Mouse (Mus musculus): ENCODE results near the gene Oscp1. TPM values are rescaled to one million over a fixed set of nuclear protein-coding genes. Genes with fewer than 3 reads are reported as not detected.

Gene Oscp1
- polyA plus RNA-seq, 1 experiment from 2014 or later = 23.7 TPM

- Histone ChIP-seq H3K9me3 (ENCODE audit: control insufficient read depth, low read length) (no peaks in the 10 kb centered on the region), H3K27me3 (ENCODE audit: control insufficient read depth, insufficient read depth, low read depth, low read length) (no peaks in the 10 kb centered on the region), H3K36me3 (ENCODE audit: control insufficient read depth, insufficient read depth, low read length) (peaks cover 4% of the 10 kb centered on the region; the same call in 1 of the 2 replicates), H3K4me2 (ENCODE audit: low read depth, low read length) (no peak overlapping the region), H3K27ac (ENCODE audit: low read length) (no peak overlapping the region), H3K4me1 (replicated peaks; ENCODE audit: control insufficient read depth, insufficient read depth, low read length) (no peaks in the 10 kb centered on the region), H3K9ac (ENCODE audit: low read length) (no peak overlapping the region), H3K4me3 (ENCODE audit: low read length) (no peak overlapping the region)
- peak; percentile 78 for ATAC-seq (ENCODE audit: low read depth)
- 64% methylated on average over 6 of the region's 6 CpGs for WGBS
These were observed 19.5 kb downstream of the Oscp1 start for GRCm38 (mm10) chr4:126077833-126078232.

- 61% methylated on average over 4 of the region's 4 CpGs for WGBS
- ATAC-seq (ENCODE audit: low read depth) = no peak
- H3K4me1 ChIP-seq (replicated peaks; ENCODE audit: control insufficient read depth, insufficient read depth, low read length) = no peaks in the 10 kb centered on the region
- H3K9me3 ChIP-seq (ENCODE audit: control insufficient read depth, low read length) = no peaks in the 10 kb centered on the region
- no peaks in the 10 kb centered on the region for H3K27me3 ChIP-seq (ENCODE audit: control insufficient read depth, insufficient read depth, low read depth, low read length)
- no peak overlapping the region for H3K9ac ChIP-seq (ENCODE audit: low read length)
- no peak overlapping the region for H3K4me2 ChIP-seq (ENCODE audit: low read depth, low read length)
- H3K4me3 ChIP-seq (ENCODE audit: low read length) = no peak overlapping the region
- no peak overlapping the region for H3K27ac ChIP-seq (ENCODE audit: low read length)
- H3K36me3 ChIP-seq (ENCODE audit: control insufficient read depth, insufficient read depth, low read length) = peaks cover 4% of the 10 kb centered on the region; the same call in 1 of the 2 replicates
These were observed 20.9 kb downstream of the Oscp1 start for GRCm38 (mm10) chr4:126079266-126079665.

- Histone ChIP-seq H3K4me2 (ENCODE audit: low read depth, low read length) (no peak overlapping the region), H3K9me3 (ENCODE audit: control insufficient read depth, low read length) (no peaks in the 10 kb centered on the region), H3K9ac (ENCODE audit: low read length) (no peak overlapping the region), H3K4me3 (ENCODE audit: low read length) (no peak overlapping the region), H3K27ac (ENCODE audit: low read length) (no peak overlapping the region), H3K4me1 (replicated peaks; ENCODE audit: control insufficient read depth, insufficient read depth, low read length) (no peaks in the 10 kb centered on the region), H3K27me3 (ENCODE audit: control insufficient read depth, insufficient read depth, low read depth, low read length) (no peaks in the 10 kb centered on the region), H3K36me3 (ENCODE audit: control insufficient read depth, insufficient read depth, low read length) (peaks cover 4% of the 10 kb centered on the region; the same call in 1 of the 2 replicates)
- no peak for ATAC-seq (ENCODE audit: low read depth)
- 100% methylated on average over 1 of the region's 1 CpGs for WGBS
These were observed 23.2 kb downstream of the Oscp1 start for GRCm38 (mm10) chr4:126081601-126082000.

GRCm38 (mm10) chr4:126083021-126083420 lies 24.7 kb downstream of the Oscp1 start:
- H3K27ac ChIP-seq (ENCODE audit: low read length) = no peak overlapping the region
- no peaks in the 10 kb centered on the region for H3K4me1 ChIP-seq (replicated peaks; ENCODE audit: control insufficient read depth, insufficient read depth, low read length)
- no peak overlapping the region for H3K9ac ChIP-seq (ENCODE audit: low read length)
- peaks cover 4% of the 10 kb centered on the region; the same call in 1 of the 2 replicates for H3K36me3 ChIP-seq (ENCODE audit: control insufficient read depth, insufficient read depth, low read length)
- H3K9me3 ChIP-seq (ENCODE audit: control insufficient read depth, low read length) = no peaks in the 10 kb centered on the region
- WGBS = 86% methylated on average over 9 of the region's 9 CpGs
- no peak overlapping the region for H3K4me2 ChIP-seq (ENCODE audit: low read depth, low read length)
- H3K4me3 ChIP-seq (ENCODE audit: low read length) = no peak overlapping the region
- H3K27me3 ChIP-seq (ENCODE audit: control insufficient read depth, insufficient read depth, low read depth, low read length) = no peaks in the 10 kb centered on the region
- ATAC-seq (ENCODE audit: low read depth) = no peak

DNA sequence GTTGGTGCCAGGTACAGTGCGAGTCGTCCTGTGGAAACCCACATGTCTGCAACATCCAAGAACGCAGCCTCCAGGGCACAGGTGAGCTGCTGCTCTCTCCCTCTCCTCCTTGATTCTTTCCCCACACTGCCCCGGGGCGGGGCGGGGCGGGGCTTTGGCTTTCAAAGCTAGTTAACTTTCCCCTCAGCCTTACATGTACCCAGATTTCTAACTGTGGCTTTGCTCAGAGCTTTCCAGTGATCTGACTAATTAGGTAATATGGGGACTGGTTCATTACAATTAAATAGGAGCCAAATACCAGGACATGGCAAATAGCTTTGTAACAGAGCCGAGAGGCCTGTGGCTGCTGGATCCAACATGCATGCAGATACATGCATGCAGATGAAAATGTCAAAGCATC lies 26.0 kb downstream of the Oscp1 start:
- Histone ChIP-seq H3K27me3 (ENCODE audit: control insufficient read depth, insufficient read depth, low read depth, low read length) (no peaks in the 10 kb centered on the region), H3K36me3 (ENCODE audit: control insufficient read depth, insufficient read depth, low read length) (peaks cover 4% of the 10 kb centered on the region; the same call in 1 of the 2 replicates), H3K27ac (ENCODE audit: low read length) (no peak overlapping the region), H3K4me2 (ENCODE audit: low read depth, low read length) (no peak overlapping the region), H3K4me1 (replicated peaks; ENCODE audit: control insufficient read depth, insufficient read depth, low read length) (no peaks in the 10 kb centered on the region), H3K9me3 (ENCODE audit: control insufficient read depth, low read length) (no peaks in the 10 kb centered on the region), H3K4me3 (ENCODE audit: low read length) (no peak overlapping the region), H3K9ac (ENCODE audit: low read length) (no peak overlapping the region)
- WGBS = 65% methylated on average over 8 of the region's 8 CpGs
- ATAC-seq (ENCODE audit: low read depth) = no peak

DNA sequence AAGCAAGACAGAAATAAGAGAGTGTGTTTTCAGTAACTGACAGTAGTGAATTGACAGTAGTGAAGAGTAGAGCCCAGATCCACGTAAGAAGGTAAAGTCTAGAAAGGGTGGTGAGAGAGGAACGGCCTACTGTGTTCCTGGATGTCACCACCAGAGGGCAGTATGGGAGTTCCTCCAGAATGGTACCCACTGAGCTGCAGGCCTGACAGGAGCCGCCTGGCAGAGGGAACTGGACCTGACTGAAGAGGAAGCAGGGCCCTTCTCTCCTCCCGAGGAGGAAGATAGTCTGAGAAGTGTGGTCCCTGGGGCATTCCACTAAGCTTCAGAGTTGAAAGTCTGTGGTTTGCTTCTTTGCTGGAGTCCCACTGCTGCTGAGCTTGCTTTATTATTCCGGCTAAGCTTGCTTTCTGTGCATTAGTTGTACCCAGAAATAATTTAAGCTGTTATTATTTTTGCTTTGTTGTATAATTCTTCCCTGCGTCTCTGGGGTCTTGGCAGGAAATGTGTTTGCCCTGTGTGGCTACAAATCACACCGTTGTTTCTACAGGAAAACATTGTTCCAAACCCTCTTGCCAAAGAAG lies 27.7 kb downstream of the Oscp1 start:
- H3K4me2 ChIP-seq (ENCODE audit: low read depth, low read length) = no peak overlapping the region
- H3K27ac ChIP-seq (ENCODE audit: low read length) = peak overlapping the region; percentile 37
- ATAC-seq (ENCODE audit: low read depth) = peak; percentile 89

DNA sequence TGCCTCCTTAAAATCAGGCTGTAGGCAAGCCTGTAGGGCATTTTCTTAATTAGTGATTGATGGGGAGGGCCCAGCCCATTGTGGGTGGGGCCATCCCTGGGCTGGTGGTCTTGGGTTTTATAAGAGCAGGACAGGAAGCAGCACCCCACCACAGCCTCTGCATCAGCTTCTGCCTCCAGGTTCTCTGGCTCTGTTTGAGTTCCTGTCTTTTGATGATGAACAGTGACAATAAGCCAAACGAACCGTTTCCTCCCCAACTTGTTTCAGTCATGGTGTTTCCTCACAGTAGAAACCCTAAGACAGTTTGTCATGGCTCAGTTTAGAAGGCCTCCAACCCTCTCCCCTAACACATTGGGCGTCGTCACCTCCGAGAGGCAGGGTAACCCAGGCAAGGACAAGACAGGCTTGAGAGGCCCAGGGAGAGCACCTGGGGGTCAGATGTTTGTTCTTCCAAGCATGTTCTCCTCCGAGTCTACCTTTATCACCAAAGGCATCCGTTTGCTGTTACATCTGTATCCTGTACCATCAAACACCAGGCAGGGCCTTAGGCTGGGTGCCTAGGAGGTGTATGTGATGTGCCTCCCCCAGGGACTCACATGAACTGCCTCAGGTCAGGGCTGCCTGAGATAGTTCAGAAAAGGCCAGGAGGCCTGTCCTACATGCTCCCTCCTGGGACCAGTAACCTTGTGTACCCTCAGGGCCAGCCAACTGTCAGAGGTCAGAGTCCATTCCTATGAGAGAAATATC lies 31.9 kb downstream of the Oscp1 start:
- Histone ChIP-seq H3K36me3 (ENCODE audit: control insufficient read depth, insufficient read depth, low read length) (no peaks in the 10 kb centered on the region), H3K4me3 (ENCODE audit: low read length) (no peak overlapping the region), H3K9ac (ENCODE audit: low read length) (no peak overlapping the region), H3K27ac (ENCODE audit: low read length) (no peak overlapping the region), H3K4me1 (replicated peaks; ENCODE audit: control insufficient read depth, insufficient read depth, low read length) (no peaks in the 10 kb centered on the region), H3K27me3 (ENCODE audit: control insufficient read depth, insufficient read depth, low read depth, low read length) (no peaks in the 10 kb centered on the region), H3K4me2 (ENCODE audit: low read depth, low read length) (no peak overlapping the region), H3K9me3 (ENCODE audit: control insufficient read depth, low read length) (no peaks in the 10 kb centered on the region)
- WGBS = 56% methylated on average over 7 of the region's 7 CpGs
- ATAC-seq (ENCODE audit: low read depth) = no peak

More for the DNA sequence above, 27.7 kb downstream of the Oscp1 start:
- Histone ChIP-seq H3K9ac (ENCODE audit: low read length) (0 out of 2 replicates have a peak overlapping the region, but pooled peaks have one; percentile 16), H3K36me3 (ENCODE audit: control insufficient read depth, insufficient read depth, low read length) (peaks cover 4% of the 10 kb centered on the region; the same call in 1 of the 2 replicates), H3K4me3 (ENCODE audit: low read length) (no peak overlapping the region), H3K27me3 (ENCODE audit: control insufficient read depth, insufficient read depth, low read depth, low read length) (no peaks in the 10 kb centered on the region), H3K9me3 (ENCODE audit: control insufficient read depth, low read length) (no peaks in the 10 kb centered on the region), H3K4me1 (replicated peaks; ENCODE audit: control insufficient read depth, insufficient read depth, low read length) (no peaks in the 10 kb centered on the region)
- 25% methylated on average over 7 of the region's 7 CpGs for WGBS

DNA sequence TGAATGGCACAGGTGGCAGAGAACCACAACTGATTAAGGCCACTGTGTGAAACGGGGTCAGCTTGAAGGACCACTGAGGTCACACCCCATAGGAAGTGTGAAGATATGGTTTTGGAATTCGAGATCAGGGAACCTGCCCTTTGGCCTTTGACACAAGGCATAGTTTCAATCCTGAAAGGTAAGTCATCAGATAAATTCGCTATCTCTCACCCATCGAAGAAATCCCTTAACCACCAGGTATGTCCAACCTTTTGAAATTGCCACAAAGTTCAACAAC lies 32.4 kb downstream of the Oscp1 start:
- ATAC-seq (ENCODE audit: low read depth) = no peak

GRCm38 (mm10) chr4:126091873-126092272 lies 33.5 kb downstream of the Oscp1 start:
- Histone ChIP-seq H3K9ac (ENCODE audit: low read length) (no peak overlapping the region), H3K36me3 (ENCODE audit: control insufficient read depth, insufficient read depth, low read length) (no peaks in the 10 kb centered on the region), H3K4me2 (ENCODE audit: low read depth, low read length) (no peak overlapping the region), H3K9me3 (ENCODE audit: control insufficient read depth, low read length) (no peaks in the 10 kb centered on the region), H3K4me1 (replicated peaks; ENCODE audit: control insufficient read depth, insufficient read depth, low read length) (peaks cover under 1% of the 10 kb centered on the region; the same call in 1 of the 2 replicates), H3K4me3 (ENCODE audit: low read length) (no peak overlapping the region), H3K27ac (ENCODE audit: low read length) (no peak overlapping the region), H3K27me3 (ENCODE audit: control insufficient read depth, insufficient read depth, low read depth, low read length) (no peaks in the 10 kb centered on the region)
- WGBS = 64% methylated on average over 8 of the region's 8 CpGs
- ATAC-seq (ENCODE audit: low read depth) = no peak

More for the DNA sequence above, 32.4 kb downstream of the Oscp1 start:
- Histone ChIP-seq H3K27me3 (ENCODE audit: control insufficient read depth, insufficient read depth, low read depth, low read length) (no peaks in the 10 kb centered on the region), H3K27ac (ENCODE audit: low read length) (no peak overlapping the region), H3K4me3 (ENCODE audit: low read length) (no peak overlapping the region), H3K36me3 (ENCODE audit: control insufficient read depth, insufficient read depth, low read length) (no peaks in the 10 kb centered on the region), H3K4me1 (replicated peaks; ENCODE audit: control insufficient read depth, insufficient read depth, low read length) (no peaks in the 10 kb centered on the region), H3K9me3 (ENCODE audit: control insufficient read depth, low read length) (no peaks in the 10 kb centered on the region), H3K9ac (ENCODE audit: low read length) (no peak overlapping the region), H3K4me2 (ENCODE audit: low read depth, low read length) (no peak overlapping the region)
- 72% methylated on average over 4 of the region's 4 CpGs for WGBS
